ENCODE assay signal across 19 mouse cellular contexts in the genomic region with DNA sequence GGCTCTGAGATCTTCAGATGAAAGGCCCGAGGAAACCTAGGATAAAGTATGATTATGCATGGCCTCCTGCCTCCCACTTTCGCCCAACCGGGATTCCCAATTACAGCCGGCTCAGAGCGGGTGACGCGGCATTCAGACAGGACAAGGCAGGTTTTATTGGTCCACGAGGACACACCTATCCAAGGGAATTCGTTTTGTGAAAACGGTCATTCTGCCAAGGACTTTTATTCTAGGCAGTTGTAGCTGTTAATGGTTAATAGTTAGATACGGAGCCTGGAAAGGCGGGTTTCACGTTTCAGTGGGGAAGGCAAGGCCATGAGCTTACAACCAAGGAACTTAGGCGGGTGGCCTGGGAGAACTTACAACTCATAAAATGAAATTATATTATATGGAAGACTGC. TPM values are rescaled to one million over a fixed set of nuclear protein-coding genes. Genes with fewer than 3 reads are reported as not detected.
DNase-seq lines count a peak whose midpoint lies in the region; ATAC-seq lines count a peak whose summit lies in the region.
"Had no signal": no experiment of that assay in that cellular context is flagged by ENCODE, and none has a peak within 500 bp of the region (broad histone marks: within the 10 kb centered on the region; RNA-seq: fewer than 3 reads in every experiment).

No protein-coding gene starts in this region.

- no peak overlapping the region for H3K4me2 ChIP-seq in intestine, embryonic 15.5 days (replicated peaks)
- H3K4me2 ChIP-seq in kidney, embryonic 16.5 days (replicated peaks; ENCODE audit: low read depth, low read length) = 0 out of 2 replicates have a peak overlapping the region, but pooled peaks have one; percentile 12
- no peak overlapping the region for H3K4me2 ChIP-seq in stomach, embryonic 14.5 days (replicated peaks; ENCODE audit: low read depth, low read length)
- H3K4me2 ChIP-seq: hindbrain, embryonic 12.5 days; liver, embryonic 15.5 days; neural tube, embryonic 13.5 days had no signal

- WGBS in intestine, embryonic 15.5 days = 60% methylated on average over 14 of the region's 14 CpGs
- 43% methylated on average over 14 of the region's 14 CpGs for WGBS in kidney, embryonic 16.5 days
- WGBS in stomach, embryonic 14.5 days = 63% methylated on average over 14 of the region's 14 CpGs

- no peak overlapping the region for H3K9ac ChIP-seq in intestine, embryonic 15.5 days
- no peak overlapping the region for H3K9ac ChIP-seq in kidney, embryonic 16.5 days (replicated peaks; ENCODE audit: low read length)
- no peak overlapping the region for H3K9ac ChIP-seq in stomach, embryonic 14.5 days (replicated peaks; ENCODE audit: low read depth, low read length)
- H3K9ac ChIP-seq: hindbrain, embryonic 12.5 days; liver, embryonic 15.5 days; neural tube, embryonic 13.5 days had no signal

- H3K27me3 ChIP-seq in intestine, embryonic 15.5 days (replicated peaks) = no peaks in the 10 kb centered on the region
- H3K27me3 ChIP-seq in kidney, embryonic 16.5 days (ENCODE audit: insufficient read depth, low read length) = no peaks in the 10 kb centered on the region
- H3K27me3 ChIP-seq in stomach, embryonic 14.5 days (ENCODE audit: control insufficient read depth, insufficient read depth, low read length) = no peaks in the 10 kb centered on the region
- H3K27me3 ChIP-seq: CH12.LX; hindbrain, embryonic 12.5 days; liver, embryonic 15.5 days; neural tube, embryonic 13.5 days had no signal

- no peak overlapping the region for H3K4me3 ChIP-seq in intestine, embryonic 15.5 days (replicated peaks)
- no peak overlapping the region for H3K4me3 ChIP-seq in kidney, embryonic 16.5 days (ENCODE audit: low read length)
- H3K4me3 ChIP-seq in stomach, embryonic 14.5 days (ENCODE audit: low read depth, low read length) = no peak overlapping the region
- H3K4me3 ChIP-seq: hindbrain, embryonic 12.5 days; layer of hippocampus, adult 2 months; liver, embryonic 15.5 days; neural tube, embryonic 13.5 days had no signal

- DNase-seq in ZHBTc4 (ENCODE audit: low read depth, low spot score) (peak; percentile 65), adipocyte (ENCODE audit: low spot score) (no peak)
- DNase-seq in gastrocnemius, adult 18-20 months (ENCODE audit: low spot score) = no peak
- DNase-seq: cerebellum, adult 9-11 months; right cerebral cortex, postnatal 4 days had no signal

- no peak overlapping the region for H3K27ac ChIP-seq in intestine, embryonic 15.5 days
- no peak overlapping the region for H3K27ac ChIP-seq in kidney, embryonic 16.5 days (ENCODE audit: low read length)
- no peak overlapping the region for H3K27ac ChIP-seq in stomach, embryonic 14.5 days (ENCODE audit: low read length)
- H3K27ac ChIP-seq: hindbrain, embryonic 12.5 days; layer of hippocampus, adult 2 months; liver, embryonic 15.5 days; neural tube, embryonic 13.5 days had no signal

- no peaks in the 10 kb centered on the region for H3K9me3 ChIP-seq in intestine, embryonic 15.5 days
- peaks cover 12% of the 10 kb centered on the region for H3K9me3 ChIP-seq in kidney, embryonic 16.5 days (ENCODE audit: low read length)
- H3K9me3 ChIP-seq in stomach, embryonic 14.5 days (ENCODE audit: control insufficient read depth, low read depth, low read length) = no peaks in the 10 kb centered on the region
- H3K9me3 ChIP-seq: liver, embryonic 15.5 days had no signal

- H3K4me1 ChIP-seq in intestine, embryonic 15.5 days (replicated peaks) = no peaks in the 10 kb centered on the region
- H3K4me1 ChIP-seq in kidney, embryonic 16.5 days (ENCODE audit: insufficient read depth, low read length) = no peaks in the 10 kb centered on the region
- no peaks in the 10 kb centered on the region for H3K4me1 ChIP-seq in stomach, embryonic 14.5 days (ENCODE audit: control insufficient read depth, insufficient read depth, low read length)
- H3K4me1 ChIP-seq: hindbrain, embryonic 12.5 days; liver, embryonic 15.5 days; neural tube, embryonic 13.5 days had no signal

- peak; percentile 90 for ATAC-seq in intestine, embryonic 15.5 days
- peak; percentile 85 for ATAC-seq in kidney, embryonic 16.5 days (ENCODE audit: low FRiP score, low TSS enrichment)
- ATAC-seq in stomach, embryonic 14.5 days (ENCODE audit: insufficient number of reproducible peaks, insufficient read depth, low FRiP score, low read depth) = peak; percentile 82
- ATAC-seq in CD4-positive, CD25-positive, alpha-beta regulatory T cell, adult 4 months = no peak

- no peaks in the 10 kb centered on the region for H3K36me3 ChIP-seq in intestine, embryonic 15.5 days
- H3K36me3 ChIP-seq in kidney, embryonic 16.5 days (ENCODE audit: insufficient read depth, low read length) = no peaks in the 10 kb centered on the region
- no peaks in the 10 kb centered on the region for H3K36me3 ChIP-seq in stomach, embryonic 14.5 days (ENCODE audit: control insufficient read depth, insufficient read depth, low read length)
- H3K36me3 ChIP-seq: hindbrain, embryonic 12.5 days; liver, embryonic 15.5 days; neural tube, embryonic 13.5 days had no signal

RNA-seq across cellular contexts. Expression of a gene that starts 16.2 kb away (rescaled TPM):
- polyA plus RNA-seq in intestine, embryonic 15.5 days (2015; fragmentation: Nextera tagmentation; extraction: Ambion mirVana) = not detected in 2 replicates
- polyA plus RNA-seq in kidney, embryonic 16.5 days (2015; fragmentation: Nextera tagmentation; extraction: Ambion mirVana) = not detected in 2 replicates
- not detected in 2 replicates for polyA plus RNA-seq in stomach, embryonic 14.5 days (2014; fragmentation: Nextera tagmentation; extraction: Ambion mirVana)
- not detected for total RNA-seq in gastrocnemius, adult 18-20 months (2021)
- polyA plus RNA-seq in CD4-positive, CD25-positive, alpha-beta regulatory T cell, adult 4 months (2017; shearing (Covaris generic)) = not detected
- total RNA-seq: adrenal gland, adult 18-20 months; CH12.LX; gastrocnemius, postnatal 4 days; layer of hippocampus, adult 2 months; left cerebral cortex, postnatal 10 days; megakaryocyte-erythroid progenitor cell, adult 5-6 weeks had no signal
- polyA plus RNA-seq: heart, embryonic 16.5 days; hindbrain, embryonic 12.5 days; liver, embryonic 15.5 days; neural tube, embryonic 13.5 days had no signal

RNA-seq across cellular contexts. Expression of a gene that starts 46.1 kb away (rescaled TPM):
- 0.09 and 0.14 TPM in 2 replicates for polyA plus RNA-seq in intestine, embryonic 15.5 days (2015; fragmentation: Nextera tagmentation; extraction: Ambion mirVana)
- polyA plus RNA-seq in kidney, embryonic 16.5 days (2015; fragmentation: Nextera tagmentation; extraction: Ambion mirVana) = not detected in 2 replicates
- 9.3 and 11.8 TPM in 2 replicates for polyA plus RNA-seq in stomach, embryonic 14.5 days (2014; fragmentation: Nextera tagmentation; extraction: Ambion mirVana)
- not detected for total RNA-seq in gastrocnemius, adult 18-20 months (2021)
- polyA plus RNA-seq in CD4-positive, CD25-positive, alpha-beta regulatory T cell, adult 4 months (2017; shearing (Covaris generic)) = not detected
- total RNA-seq: adrenal gland, adult 18-20 months; CH12.LX; megakaryocyte-erythroid progenitor cell, adult 5-6 weeks had no signal
- polyA plus RNA-seq: liver, embryonic 15.5 days had no signal
